Mouse (Mus musculus) testis, adult 2 months (tissue): ENCODE measurements at regions not wholly inside any gene's neighbourhood (a gene's known extent, or its start where the extent isn't known, plus 50 kb on each side); places are given as distances from the start of the nearest gene placed in this dataset.

Experiments used
- H3K27ac ChIP-seq: fragments of 200-500 bp; 2 replicates; pipeline ENCODE4 v1.5.1; 2012; ENCODE audit warnings: low read depth, low read length; ENCODE audit not compliant: control insufficient read depth, insufficient read depth
- H3K27me3 ChIP-seq: fragments of 200-500 bp; 2 replicates; pipeline ENCODE4 v1.6.1; 2012; ENCODE audit warnings: mild to moderate bottlenecking, low read length, moderate library complexity; ENCODE audit not compliant: control insufficient read depth, insufficient read depth
- H3K36me3 ChIP-seq: fragments of 200-500 bp; 2 replicates; pipeline ENCODE4 v1.6.1; 2012; ENCODE audit warnings: mild to moderate bottlenecking, low read length; ENCODE audit not compliant: control insufficient read depth, insufficient read depth
- H3K4me1 ChIP-seq: fragments of 200-500 bp; 2 replicates; pipeline ENCODE4 v1.6.1; 2012; ENCODE audit warnings: low read length; ENCODE audit not compliant: control insufficient read depth, insufficient read depth
- H3K4me3 ChIP-seq: fragments of 200-500 bp; 2 replicates; pipeline ENCODE4 v1.5.1; 2012; ENCODE audit warnings: low read depth, mild to moderate bottlenecking, low read length, moderate library complexity, mixed read lengths; ENCODE audit not compliant: control insufficient read depth
- CTCF ChIP-seq: fragments of 200-500 bp; IDR thresholded peaks from 2 replicates; pipeline ENCODE4 v1.5.1; 2012; ENCODE audit warnings: low read depth, mild to moderate bottlenecking, inconsistent platforms, low read length, moderate library complexity; ENCODE audit not compliant: control insufficient read depth, insufficient read depth, insufficient replicate concordance
- POLR2A ChIP-seq: fragments of 200-500 bp; IDR thresholded peaks from 2 replicates; pipeline ENCODE4 v1.6.1; 2012; ENCODE audit warnings: low read depth, mild to moderate bottlenecking, inconsistent platforms, low read length, moderate library complexity; ENCODE audit not compliant: control insufficient read depth

DNA sequence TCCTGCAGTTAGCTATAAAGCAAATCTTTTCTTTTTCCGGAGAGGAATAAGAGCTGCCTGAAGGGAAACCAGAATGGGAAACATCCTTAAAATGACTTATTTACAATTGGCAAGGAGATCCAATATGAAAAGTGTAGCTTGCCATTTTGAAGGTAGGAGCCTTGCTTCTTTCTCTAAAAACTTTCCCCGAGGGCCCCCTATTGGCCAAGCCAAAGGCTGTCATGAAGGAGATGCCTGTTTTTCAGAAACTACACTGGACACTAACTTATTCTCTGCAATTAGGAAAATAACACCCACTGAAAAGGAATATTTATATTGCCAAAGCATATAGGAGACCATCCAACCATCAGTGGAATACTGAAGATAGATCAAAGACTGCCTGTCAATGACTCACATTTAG, 312.8 kb upstream of the Thrb start:
- no peaks in the 10 kb centered on the region for H3K4me1 ChIP-seq
- no peak overlapping the region for H3K4me3 ChIP-seq
- H3K36me3 ChIP-seq: no peaks in the 10 kb centered on the region
- no peak for TF ChIP-seq CTCF
- no peak for TF ChIP-seq POLR2A
- H3K27ac ChIP-seq: no peak overlapping the region
- H3K27me3 ChIP-seq: no peaks in the 10 kb centered on the region

DNA sequence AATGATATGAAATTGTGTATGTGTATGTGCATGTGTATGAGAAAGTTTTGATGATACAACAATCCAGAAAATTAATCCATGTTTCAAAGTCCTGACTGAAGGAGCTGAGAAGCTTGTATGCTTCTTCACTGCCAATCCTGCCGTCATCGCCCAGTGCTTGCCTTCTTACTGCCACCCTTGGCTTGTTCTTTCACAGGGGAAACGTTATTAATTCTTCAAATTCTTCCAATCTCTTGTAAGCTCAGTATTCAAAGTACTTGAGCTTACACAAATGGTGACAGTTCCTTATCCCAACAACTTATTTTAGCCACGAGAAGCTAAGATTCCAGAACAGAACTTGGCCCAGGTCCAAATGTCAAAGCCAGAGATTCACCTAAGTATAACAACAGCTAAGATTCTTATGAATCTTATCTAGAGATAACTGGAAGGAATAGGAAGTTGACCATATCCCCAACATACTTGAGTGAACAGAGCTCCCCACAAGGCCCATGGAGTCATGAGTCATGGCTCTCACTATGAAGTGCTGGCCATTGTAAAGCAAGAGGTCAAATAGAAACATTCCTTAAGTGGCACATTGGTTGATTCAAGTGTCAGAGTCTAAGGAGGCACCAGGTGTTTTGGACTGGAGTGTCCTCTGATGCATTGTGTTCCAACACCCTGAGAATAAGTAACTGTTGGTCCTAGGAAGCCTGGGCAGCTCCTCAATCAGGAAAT, 307.6 kb upstream of the Thrb start:
- no peak for TF ChIP-seq CTCF
- TF ChIP-seq POLR2A: no peak
- no peak overlapping the region for H3K4me3 ChIP-seq
- no peaks in the 10 kb centered on the region for H3K4me1 ChIP-seq
- no peaks in the 10 kb centered on the region for H3K36me3 ChIP-seq
- no peaks in the 10 kb centered on the region for H3K27me3 ChIP-seq
- H3K27ac ChIP-seq: no peak overlapping the region

DNA sequence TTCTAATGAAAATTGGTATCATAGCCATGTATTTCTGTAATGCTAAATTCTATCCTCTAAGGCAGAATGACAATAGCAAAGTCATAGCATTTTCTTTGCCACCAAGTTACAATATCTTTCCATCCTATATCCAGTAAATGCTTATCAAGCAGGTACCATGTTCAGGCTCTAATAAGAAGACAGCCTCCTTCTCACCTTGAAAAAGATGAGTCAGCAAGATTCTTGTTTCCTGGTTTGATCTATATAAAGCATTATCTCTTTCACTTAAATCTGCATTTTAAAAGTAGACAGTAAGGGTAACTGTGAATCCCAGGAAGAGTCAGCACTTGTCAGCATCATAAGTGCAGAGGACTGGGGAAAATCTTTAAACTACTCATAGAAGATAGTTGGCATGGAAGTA, 298.2 kb upstream of the Thrb start:
- Histone ChIP-seq H3K4me3 (no peak overlapping the region), H3K27me3 (no peaks in the 10 kb centered on the region), H3K27ac (no peak overlapping the region), H3K4me1 (no peaks in the 10 kb centered on the region), H3K36me3 (no peaks in the 10 kb centered on the region)
- TF ChIP-seq CTCF (no peak), POLR2A (no peak)

DNA sequence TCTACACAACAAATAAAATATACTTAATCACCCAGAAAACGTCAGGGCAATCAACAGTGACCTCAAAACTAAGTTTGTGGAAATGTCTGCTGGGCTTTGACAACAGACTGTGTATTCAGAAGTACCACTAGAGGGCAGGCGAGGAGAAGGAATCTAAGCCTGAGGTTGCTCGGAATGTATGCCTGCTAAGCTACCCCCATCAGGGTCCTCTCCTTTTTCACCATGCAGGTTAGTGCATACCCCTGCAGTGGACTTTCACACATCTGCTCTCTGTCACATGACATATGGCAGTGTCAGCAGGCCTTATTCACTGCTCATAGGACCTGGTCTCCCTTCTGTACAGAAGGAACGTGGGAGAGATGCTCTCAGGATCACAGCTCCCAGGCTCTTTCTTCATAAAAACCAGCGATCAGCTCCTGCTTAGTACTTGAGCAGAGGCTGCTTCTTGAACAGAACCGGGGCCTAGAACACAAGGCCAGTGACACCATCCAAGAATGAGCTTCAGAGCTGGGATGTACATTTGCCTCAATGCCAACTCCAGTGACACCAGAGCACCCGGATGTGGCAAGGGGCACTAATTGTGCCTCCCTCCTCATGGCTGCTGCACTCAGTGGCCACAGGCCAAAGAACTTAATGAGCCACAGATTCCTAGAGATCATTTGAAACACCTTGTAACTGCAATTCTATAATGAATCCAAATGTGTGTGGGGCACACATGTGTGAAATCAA, 257.1 kb upstream of the Thrb start:
- H3K4me1 ChIP-seq: no peaks in the 10 kb centered on the region
- H3K4me3 ChIP-seq: no peak overlapping the region
- TF ChIP-seq CTCF (no peak), POLR2A (no peak)
- H3K27ac ChIP-seq: no peak overlapping the region
- H3K36me3 ChIP-seq: no peaks in the 10 kb centered on the region
- no peaks in the 10 kb centered on the region for H3K27me3 ChIP-seq

DNA sequence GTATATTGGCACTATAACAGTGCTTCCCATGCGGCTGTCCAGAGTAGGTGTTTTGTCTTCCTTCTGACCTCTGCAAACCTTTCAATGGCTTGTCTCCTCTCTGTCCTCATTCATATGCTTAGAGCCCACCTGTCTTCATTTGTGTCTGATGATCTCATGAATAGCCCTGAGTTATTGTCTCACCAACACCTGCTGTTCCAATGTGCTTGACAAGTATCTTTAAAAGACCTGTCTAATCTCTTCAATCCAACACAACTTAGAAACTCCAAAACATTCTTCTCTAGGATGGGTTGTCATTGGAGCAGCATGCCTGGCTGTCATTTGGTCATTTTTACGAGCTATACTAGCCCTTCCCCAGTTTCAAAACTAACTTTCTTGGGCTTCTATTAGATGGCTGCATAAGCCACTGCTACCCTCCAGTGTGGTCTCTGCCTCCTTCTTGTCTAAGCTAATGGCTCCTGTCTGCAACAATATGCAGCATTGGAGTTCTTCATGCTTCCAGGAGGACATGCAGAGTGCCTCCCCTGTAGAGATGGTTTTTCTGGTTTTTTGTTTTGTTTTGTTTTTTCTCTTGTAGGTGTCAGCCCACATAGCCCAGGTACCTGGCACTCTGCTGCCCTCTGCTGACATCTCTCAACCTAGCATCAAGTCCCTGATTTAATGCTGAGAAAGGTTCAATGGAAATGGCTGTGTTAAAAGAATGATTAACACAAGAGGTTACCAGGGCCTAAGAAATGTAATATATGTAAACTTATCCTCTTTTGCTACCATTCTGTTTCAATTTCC, 254.3 kb upstream of the Thrb start:
- H3K4me1 ChIP-seq: no peaks in the 10 kb centered on the region

DNA sequence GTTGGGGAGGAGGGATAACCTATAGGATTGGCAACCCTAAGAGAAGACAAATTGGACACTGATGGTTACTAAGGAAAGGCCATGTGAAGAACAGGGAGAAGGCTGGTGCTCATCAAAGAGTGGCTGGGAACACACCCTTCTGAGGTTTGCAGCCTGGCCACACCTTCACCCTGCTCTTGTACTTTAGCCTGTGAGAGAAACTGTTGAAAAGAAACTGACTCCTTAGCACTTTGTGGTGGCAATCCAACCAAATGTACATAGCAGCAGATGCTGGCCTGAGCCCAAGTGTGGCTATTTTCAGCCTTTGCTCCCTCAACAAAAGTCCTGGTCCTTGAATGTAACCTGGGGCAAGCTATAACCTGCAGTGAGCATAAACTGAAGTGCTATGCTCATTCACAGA, 253.2 kb upstream of the Thrb start:
- Histone ChIP-seq H3K4me1 (no peaks in the 10 kb centered on the region), H3K4me3 (no peak overlapping the region), H3K27ac (no peak overlapping the region), H3K36me3 (no peaks in the 10 kb centered on the region), H3K27me3 (no peaks in the 10 kb centered on the region)
- TF ChIP-seq POLR2A: no peak

More for the DNA sequence above, 254.3 kb upstream of the Thrb start:
- Histone ChIP-seq H3K4me3 (no peak overlapping the region), H3K27ac (no peak overlapping the region), H3K27me3 (no peaks in the 10 kb centered on the region), H3K36me3 (no peaks in the 10 kb centered on the region)
- no peak for TF ChIP-seq POLR2A
- peak; percentile 35; the same call in 1 of the 2 replicates for TF ChIP-seq CTCF

DNA sequence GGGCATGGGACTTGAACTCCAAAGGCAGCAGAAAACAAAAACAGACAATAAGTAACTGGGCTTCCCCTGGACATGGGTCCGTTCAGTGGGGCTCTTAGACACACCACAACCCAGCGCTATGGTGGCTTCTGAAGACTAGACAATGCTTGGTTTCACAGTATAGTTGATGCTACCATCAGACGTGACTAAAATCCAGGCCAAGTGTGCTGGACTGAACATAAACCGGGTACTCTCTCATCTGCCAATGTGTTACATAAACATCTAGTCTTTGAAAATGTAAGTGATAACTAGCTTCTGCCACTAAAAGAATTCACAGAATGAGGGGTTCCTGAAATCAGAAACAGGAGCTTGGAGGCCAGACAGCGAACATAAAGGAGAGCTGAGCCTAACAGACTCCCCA, 251.7 kb upstream of the Thrb start:
- Histone ChIP-seq H3K36me3 (no peaks in the 10 kb centered on the region), H3K4me1 (no peaks in the 10 kb centered on the region)

More for the DNA sequence above, 251.7 kb upstream of the Thrb start:
- Histone ChIP-seq H3K4me3 (no peak overlapping the region), H3K27me3 (no peaks in the 10 kb centered on the region), H3K27ac (no peak overlapping the region)
- no peak for TF ChIP-seq CTCF
